Mouse (Mus musculus): ENCODE data around the gene Clptm1. TPM values are rescaled to one million over a fixed set of nuclear protein-coding genes. Genes with fewer than 3 reads are reported as not detected.
"Not testable (repeated sequence)": the region's sequence is repeated elsewhere in the genome, so short reads cannot be mapped to it uniquely, and the experiment has no call there.

Clptm1 gene
- polyA plus RNA-seq, 1 experiment from 2014 or later, result 70.6 TPM

GRCm38 (mm10) chr7:19619004-19619801 lies 45.6 kb downstream of the Clptm1 start:
- no peak overlapping the region for H3K4me3 ChIP-seq (ENCODE audit: low read depth, low read length)
- H3K4me2 ChIP-seq (replicated peaks; ENCODE audit: low read depth), result peak overlapping the region; percentile 27
- no peak overlapping the region; the same call in 1 of the 2 replicates for H3K9ac ChIP-seq (ENCODE audit: low read depth, low read length)
- H3K27ac ChIP-seq (ENCODE audit: low read depth, low read length), result no peak overlapping the region
- 16% methylated on average over 35 of the region's 35 CpGs for WGBS
- no peaks in the 10 kb centered on the region for H3K9me3 ChIP-seq (ENCODE audit: control insufficient read depth)
- H3K36me3 ChIP-seq (ENCODE audit: control insufficient read depth, insufficient read depth), result peaks cover 14% of the 10 kb centered on the region; the same call in 1 of the 2 replicates
- TF ChIP-seq CTCF (IDR thresholded peaks at IDR 0.05; ENCODE audit: low read depth), result peak; percentile 92
- peak; percentile 36; the same call in 1 of the 2 replicates for ATAC-seq
- H3K4me1 ChIP-seq (replicated peaks; ENCODE audit: control insufficient read depth, insufficient read depth, low read length), result peaks cover 7% of the 10 kb centered on the region; the same call in 1 of the 2 replicates
- H3K27me3 ChIP-seq (replicated peaks; ENCODE audit: control insufficient read depth, insufficient read depth, low read length), result no peaks in the 10 kb centered on the region

DNA sequence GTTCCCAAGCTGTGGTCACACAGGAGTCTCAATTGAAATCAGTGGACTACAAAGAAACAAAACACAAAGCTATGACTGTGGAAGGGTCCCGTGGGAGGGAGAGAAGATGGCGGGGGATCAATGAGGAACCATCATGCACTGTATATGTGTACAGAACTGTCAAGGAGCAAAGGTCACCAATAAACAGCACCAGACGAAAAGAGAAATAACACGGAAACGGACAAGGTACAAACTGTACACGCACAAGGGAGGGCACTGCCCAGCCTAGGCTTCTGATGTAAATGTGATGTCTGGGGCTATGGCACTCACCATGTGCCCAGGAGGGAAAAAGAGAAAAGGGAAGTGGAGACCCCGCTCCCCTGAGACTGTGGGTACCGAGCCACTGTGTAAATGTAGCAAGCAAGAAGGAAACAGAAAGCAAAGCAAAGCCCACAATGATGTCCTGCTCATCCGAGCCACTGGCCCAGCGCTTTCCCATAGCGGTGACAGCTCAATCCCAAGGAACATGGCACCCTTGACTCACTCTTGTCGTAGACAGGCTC lies 49.7 kb downstream of the Clptm1 start:
- Histone ChIP-seq H3K27me3 (replicated peaks; ENCODE audit: control insufficient read depth, insufficient read depth, low read length) (no peaks in the 10 kb centered on the region), H3K9me3 (ENCODE audit: control insufficient read depth) (no peaks in the 10 kb centered on the region), H3K4me2 (replicated peaks; ENCODE audit: low read depth) (0 out of 2 replicates have a peak overlapping the region, but pooled peaks have one; percentile 9), H3K36me3 (ENCODE audit: control insufficient read depth, insufficient read depth) (peaks cover 34% of the 10 kb centered on the region; the same call in 1 of the 2 replicates), H3K9ac (ENCODE audit: low read depth, low read length) (no peak overlapping the region), H3K4me3 (ENCODE audit: low read depth, low read length) (no peak overlapping the region), H3K27ac (ENCODE audit: low read depth, low read length) (peak overlapping the region; percentile 78), H3K4me1 (replicated peaks; ENCODE audit: control insufficient read depth, insufficient read depth, low read length) (peaks cover 3% of the 10 kb centered on the region; the same call in 1 of the 2 replicates)
- 58% methylated on average over 12 of the region's 12 CpGs for WGBS
- peak; percentile 94 for ATAC-seq
- no peak for TF ChIP-seq CTCF (IDR thresholded peaks at IDR 0.05; ENCODE audit: low read depth)

DNA sequence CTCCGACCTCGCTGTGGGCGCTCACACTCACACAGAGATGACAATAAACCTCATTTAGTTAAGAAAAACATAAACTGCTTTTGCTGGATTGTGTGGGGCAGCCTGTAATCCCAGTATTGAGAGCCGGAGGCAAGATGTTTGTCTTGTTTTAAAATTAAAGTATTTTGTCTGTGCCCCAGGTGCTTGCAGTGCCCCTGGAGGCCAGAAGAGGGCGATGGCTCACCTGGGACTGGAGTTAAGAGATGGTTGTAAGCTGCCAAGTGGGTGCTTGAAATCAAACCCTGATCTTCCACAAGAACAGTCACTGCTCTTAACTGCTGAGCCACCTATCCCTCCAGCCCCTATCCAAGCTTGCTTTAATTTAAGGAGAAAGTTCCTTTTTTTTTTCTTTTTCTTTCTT lies 53.9 kb downstream of the Clptm1 start:
- ATAC-seq, result no peak
- peaks cover 30% of the 10 kb centered on the region; the same call in 1 of the 2 replicates for H3K36me3 ChIP-seq (ENCODE audit: control insufficient read depth, insufficient read depth)

GRCm38 (mm10) chr7:19609641-19610332 lies 55.0 kb downstream of the Clptm1 start:
- Histone ChIP-seq H3K4me3 (ENCODE audit: low read depth, low read length) (no peak overlapping the region), H3K27me3 (replicated peaks; ENCODE audit: control insufficient read depth, insufficient read depth, low read length) (no peaks in the 10 kb centered on the region), H3K4me1 (replicated peaks; ENCODE audit: control insufficient read depth, insufficient read depth, low read length) (0 out of 2 replicates have a peak, but pooled peaks cover 3% of the 10 kb centered on the region), H3K9me3 (ENCODE audit: control insufficient read depth) (no peaks in the 10 kb centered on the region), H3K4me2 (replicated peaks; ENCODE audit: low read depth) (no peak overlapping the region), H3K9ac (ENCODE audit: low read depth, low read length) (no peak overlapping the region), H3K27ac (ENCODE audit: low read depth, low read length) (peak overlapping the region; percentile 62), H3K36me3 (ENCODE audit: control insufficient read depth, insufficient read depth) (peaks cover 29% of the 10 kb centered on the region; the same call in 1 of the 2 replicates)
- ATAC-seq, result peak; percentile 82
- 74% methylated on average over 12 of the region's 12 CpGs for WGBS
- peak; percentile 56 for TF ChIP-seq CTCF (IDR thresholded peaks at IDR 0.05; ENCODE audit: low read depth)

More for the DNA sequence above, 53.9 kb downstream of the Clptm1 start:
- 78% methylated on average over 5 of the region's 5 CpGs for WGBS
- no peak overlapping the region for H3K9ac ChIP-seq (ENCODE audit: low read depth, low read length)
- H3K4me2 ChIP-seq (replicated peaks; ENCODE audit: low read depth), result no peak overlapping the region
- peak; percentile 44 for TF ChIP-seq CTCF (IDR thresholded peaks at IDR 0.05; ENCODE audit: low read depth)
- no peak overlapping the region for H3K27ac ChIP-seq (ENCODE audit: low read depth, low read length)
- H3K27me3 ChIP-seq (replicated peaks; ENCODE audit: control insufficient read depth, insufficient read depth, low read length), result no peaks in the 10 kb centered on the region
- no peak overlapping the region for H3K4me3 ChIP-seq (ENCODE audit: low read depth, low read length)
- 0 out of 2 replicates have a peak, but pooled peaks cover 3% of the 10 kb centered on the region for H3K4me1 ChIP-seq (replicated peaks; ENCODE audit: control insufficient read depth, insufficient read depth, low read length)
- H3K9me3 ChIP-seq (ENCODE audit: control insufficient read depth), result no peaks in the 10 kb centered on the region

DNA sequence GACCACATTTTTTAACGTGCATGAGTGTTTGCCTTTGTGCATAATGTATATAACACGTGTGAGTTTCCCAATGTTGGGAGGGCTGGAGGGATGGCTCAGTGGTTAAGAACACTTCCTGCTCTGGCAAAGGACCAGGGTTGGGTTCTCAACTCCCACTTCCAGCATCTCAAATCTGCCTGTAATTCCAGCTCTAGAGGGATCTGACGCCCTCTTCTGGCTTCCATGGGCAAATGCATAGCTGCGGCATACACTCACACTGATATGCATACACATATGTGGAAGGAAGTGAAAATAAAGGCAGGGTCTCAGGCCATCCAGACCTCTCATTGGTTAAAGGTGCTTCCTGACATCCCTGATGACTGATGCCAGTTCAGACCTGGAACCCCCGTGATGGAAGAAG lies 57.5 kb downstream of the Clptm1 start:
- H3K36me3 ChIP-seq (ENCODE audit: control insufficient read depth, insufficient read depth), result peaks cover 11% of the 10 kb centered on the region; the same call in 1 of the 2 replicates
- 82% methylated on average over 5 of the region's 5 CpGs for WGBS
- no peaks in the 10 kb centered on the region for H3K4me1 ChIP-seq (replicated peaks; ENCODE audit: control insufficient read depth, insufficient read depth, low read length)
- H3K27ac ChIP-seq (ENCODE audit: low read depth, low read length), result no peak overlapping the region
- no peaks in the 10 kb centered on the region for H3K27me3 ChIP-seq (replicated peaks; ENCODE audit: control insufficient read depth, insufficient read depth, low read length)
- peak; percentile 23 for TF ChIP-seq CTCF (IDR thresholded peaks at IDR 0.05; ENCODE audit: low read depth)
- H3K4me3 ChIP-seq (ENCODE audit: low read depth, low read length), result no peak overlapping the region
- no peaks in the 10 kb centered on the region for H3K9me3 ChIP-seq (ENCODE audit: control insufficient read depth)
- no peak overlapping the region for H3K9ac ChIP-seq (ENCODE audit: low read depth, low read length)
- ATAC-seq, result no peak
- H3K4me2 ChIP-seq (replicated peaks; ENCODE audit: low read depth), result no peak overlapping the region

- H3K4me1 ChIP-seq (replicated peaks; ENCODE audit: control insufficient read depth, insufficient read depth, low read length); H3K27me3 ChIP-seq (replicated peaks; ENCODE audit: control insufficient read depth, insufficient read depth, low read length); H3K9me3 ChIP-seq (ENCODE audit: control insufficient read depth); H3K9ac ChIP-seq (ENCODE audit: low read depth, low read length): not testable (repeated sequence)
- WGBS, result 52% methylated on average over 10 of the region's 10 CpGs
- Histone ChIP-seq H3K27ac (ENCODE audit: low read depth, low read length) (peak overlapping the region; percentile 51), H3K4me3 (ENCODE audit: low read depth, low read length) (peak overlapping the region; percentile 66), H3K4me2 (replicated peaks; ENCODE audit: low read depth) (peak overlapping the region; percentile 85), H3K36me3 (ENCODE audit: control insufficient read depth, insufficient read depth) (peaks cover 18% of the 10 kb centered on the region)
- peak; percentile 48 for ATAC-seq
Observed at GRCm38 (mm10) chr7:19604606-19605214, 60.1 kb downstream of the Clptm1 start.

All from intestine, postnatal 0 days (tissue).